In genomic region chr7:29302641-29303040, GRCm38 (mm10) we compare ENCODE assay signal across 17 mouse cellular contexts. TPM values are rescaled to one million over a fixed set of nuclear protein-coding genes. Genes with fewer than 3 reads are reported as not detected.
A peak's percentile ranks its signal among the peaks of the same experiment; 100 is the strongest.
DNase-seq lines count a peak whose midpoint lies in the region.
"Had no signal": no experiment of that assay in that cellular context is flagged by ENCODE, and none has a peak within 500 bp of the region (broad histone marks: within the 10 kb centered on the region; RNA-seq: fewer than 3 reads in every experiment).

No protein-coding gene starts in this region.

- peak; percentile 54 for DNase-seq in cerebellum, adult 11-12 months
- DNase-seq in cerebellum, postnatal 14 days: no peak
- peak; percentile 58 for DNase-seq in cerebellum, adult 9-11 months
- DNase-seq in cerebellum, adult 8-10 months: no peak
- peak; percentile 2 for DNase-seq in layer of hippocampus, adult 11-12 months (ENCODE audit: low spot score)
- no peak for DNase-seq in layer of hippocampus, adult 8-10 months (ENCODE audit: low spot score in 2 of 2)
- DNase-seq: adrenal gland, adult 2 months; adrenal gland, adult 8-10 months; adrenal gland, postnatal 10 days; adrenal gland, postnatal 14 days; adrenal gland, postnatal 25 days; adrenal gland, postnatal 36 days; B cell, adult 2 months; cerebellum, adult 11 months; cerebellum, adult 18-20 months had no signal

RNA-seq across cellular contexts. Expression of gene Dpf1, which starts 1.1 kb away (rescaled TPM):
- total RNA-seq in layer of hippocampus, adult 8-10 months (2022): 100 to 1,000 TPM in 2 of 4 experiments, 10 to 100 TPM in 2; 91.6 to 116 (median 104) TPM

RNA-seq across cellular contexts. Expression of gene Ppp1r14a, which starts 13.5 kb away (rescaled TPM):
- 10 to 100 TPM; 25.8 to 40.8 (median 33.5) TPM for total RNA-seq in layer of hippocampus, adult 8-10 months (2022)
- total RNA-seq: CH12.LX, G1E had no signal

RNA-seq across cellular contexts. Expression of gene Spint2, which starts 20.9 kb away (rescaled TPM):
- 10 to 100 TPM; 22.3 to 30.6 (median 25.9) TPM for total RNA-seq in layer of hippocampus, adult 8-10 months (2022)

RNA-seq across cellular contexts. Expression of gene 2200002D01Rik, which starts 54.4 kb away (rescaled TPM):
- 1 to 10 TPM in 1 of 4 experiments, under 1 TPM in 2, not detected in 1; 0.52 to 1.2 (median 0.92) TPM for total RNA-seq in layer of hippocampus, adult 8-10 months (2022)

Comparison
In these comparisons a context has a peak if more than half of its experiments do, and no peak if none do; other contexts are left out.
1. DNase-seq: peak in cerebellum, adult 11-12 months (single experiment), cerebellum, adult 9-11 months (single experiment) and layer of hippocampus, adult 11-12 months (single experiment); none in cerebellum, postnatal 14 days (0 of 2), cerebellum, adult 8-10 months (single experiment) and layer of hippocampus, adult 8-10 months (0 of 2).